Mouse (Mus musculus) bone marrow, adult 2 months (tissue): Measurements from ENCODE around the gene Tmem210.

Experiments
- CTCF ChIP-seq: fragments of 200-500 bp; IDR thresholded peaks from 2 replicates; pipeline ENCODE4 v1.5.1; 2011; ENCODE audit warnings: low read length, control low read depth; ENCODE audit not compliant: control insufficient read depth, insufficient read depth
- POLR2A ChIP-seq: fragments of 200-500 bp; IDR thresholded peaks from 2 replicates; pipeline ENCODE4 v1.6.1; 2011; ENCODE audit warnings: low read depth, mild to moderate bottlenecking, control low read depth, low read length, borderline replicate concordance; ENCODE audit not compliant: control insufficient read depth

DNA sequence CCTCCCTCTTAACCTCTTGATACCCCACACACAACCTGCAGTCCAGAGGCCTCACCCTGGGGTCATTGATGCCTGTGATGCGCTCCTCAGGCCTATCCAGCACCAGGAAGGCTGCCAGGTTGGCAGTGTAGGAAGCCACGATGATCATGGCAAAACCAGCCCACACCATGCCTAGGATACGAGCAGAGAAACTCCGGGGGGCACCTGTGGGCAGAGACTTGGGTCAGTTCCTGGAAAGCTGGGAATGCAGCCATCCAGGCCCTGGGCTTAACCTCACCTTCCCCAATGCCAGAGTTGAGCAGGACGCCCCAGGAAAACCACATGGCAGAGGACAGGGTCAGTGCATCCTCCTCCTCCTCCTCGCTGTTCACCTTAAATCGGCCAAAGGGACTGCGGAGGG is 9.1 kb downstream of the Tmem210 start:
- TF ChIP-seq POLR2A (no peak), CTCF (no peak)
